Mouse (Mus musculus): ENCODE measurements around the gene Vmn1r33. TPM values are rescaled to one million over a fixed set of nuclear protein-coding genes. Genes with fewer than 3 reads are reported as not detected.
"Not testable (repeated sequence)": the region's sequence is repeated elsewhere in the genome, so short reads cannot be mapped to it uniquely, and the experiment has no call there.

The Vmn1r33 gene
- polyA plus RNA-seq (2015; fragmentation: Nextera tagmentation; extraction: Ambion mirVana): not detected in 2 replicates

DNA sequence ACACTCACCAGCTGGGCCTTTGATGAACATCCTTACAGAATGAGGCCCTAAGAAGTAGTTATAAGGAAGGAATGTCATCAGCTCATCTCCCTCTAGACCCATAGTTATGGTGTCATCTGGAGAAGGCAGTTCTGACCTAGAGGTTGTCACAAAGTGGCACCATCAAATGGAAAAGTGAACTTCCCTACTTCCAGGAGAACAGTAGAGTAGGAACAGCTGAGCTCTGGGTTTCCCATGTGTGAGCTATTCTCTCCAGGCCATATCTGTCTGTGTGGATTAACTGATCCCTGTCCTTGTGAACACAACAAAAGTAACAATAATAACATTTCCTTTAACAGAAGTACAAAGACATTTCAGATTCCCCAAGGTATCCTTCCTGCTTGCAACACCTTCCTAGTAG is at the start of gene Vmn1r33:
TSS of gene Vmn1r33 (minus strand) at position 101 of the 400 bp plus-strand sequence.
- not testable (repeated sequence) for H3K27me3 ChIP-seq; H3K4me2 ChIP-seq; H3K27ac ChIP-seq; H3K4me1 ChIP-seq; ATAC-seq (ENCODE audit: insufficient number of reproducible peaks, insufficient read depth, low FRiP score, low TSS enrichment, low read depth); H3K9me3 ChIP-seq; H3K36me3 ChIP-seq; H3K4me3 ChIP-seq; H3K9ac ChIP-seq

DNA sequence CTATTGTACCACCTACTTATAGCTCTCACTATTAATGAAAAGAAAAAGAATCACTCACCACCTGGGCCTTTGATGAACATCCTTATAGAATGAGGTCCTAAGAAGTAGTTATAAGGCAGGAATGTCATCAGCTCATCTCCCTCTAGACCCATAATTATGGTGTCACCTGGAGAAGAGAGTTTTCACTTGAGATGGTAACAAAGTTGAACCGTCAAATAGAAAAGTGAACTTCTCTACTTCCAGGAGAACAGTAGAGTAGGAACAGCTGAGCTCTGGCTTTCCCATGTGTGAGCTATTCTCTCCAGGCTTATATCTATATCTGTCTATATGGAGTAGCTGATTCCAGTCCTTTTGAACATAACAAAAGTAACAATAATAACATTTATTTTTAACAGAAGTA is 25.7 kb upstream of the Vmn1r33 start, which contains the start of gene Vmn1r34:
TSS of gene Vmn1r34 (minus strand) at position 101 of the 400 bp plus-strand sequence.
- no peak for ATAC-seq (ENCODE audit: insufficient number of reproducible peaks, insufficient read depth, low FRiP score, low TSS enrichment, low read depth)
- WGBS: 81% methylated on average over 1 of the region's 1 CpGs
- Histone ChIP-seq H3K4me1 (no peaks in the 10 kb centered on the region), H3K27ac (no peak within 1 kb of the TSS), H3K9ac (no peak within 1 kb of the TSS), H3K36me3 (no peaks in the 10 kb centered on the region), H3K9me3 (no peaks in the 10 kb centered on the region), H3K4me2 (no peak within 1 kb of the TSS), H3K27me3 (no peaks in the 10 kb centered on the region), H3K4me3 (no peak within 1 kb of the TSS)

DNA sequence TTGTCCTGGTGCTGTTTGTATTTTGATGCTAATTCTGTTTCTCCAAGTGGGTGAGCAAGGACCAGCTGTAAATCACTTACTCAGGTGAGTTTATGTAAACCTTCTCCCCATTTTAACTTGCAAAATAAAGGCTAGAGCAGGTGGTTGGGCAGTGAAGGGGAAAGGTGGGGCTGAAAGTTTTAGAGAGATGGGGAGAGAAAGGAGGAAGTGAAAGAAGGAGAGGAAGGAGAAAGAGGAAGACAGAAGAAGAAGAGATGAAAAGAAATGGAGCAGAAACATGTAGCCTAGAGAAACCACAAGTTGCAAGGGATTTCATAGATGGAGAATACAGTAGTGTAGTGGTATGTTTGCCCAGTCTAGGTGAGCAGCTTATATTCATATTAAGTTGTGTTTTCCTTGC is 22.3 kb downstream of the Vmn1r33 start:
- no peak overlapping the region for H3K27ac ChIP-seq
- no peak overlapping the region for H3K9ac ChIP-seq
- H3K27me3 ChIP-seq: no peaks in the 10 kb centered on the region
- no peak overlapping the region for H3K4me2 ChIP-seq
- H3K4me3 ChIP-seq: no peak overlapping the region
- no peak for ATAC-seq (ENCODE audit: insufficient number of reproducible peaks, insufficient read depth, low FRiP score, low TSS enrichment, low read depth)
- H3K9me3 ChIP-seq: no peaks in the 10 kb centered on the region
- H3K4me1 ChIP-seq: no peaks in the 10 kb centered on the region
- no peaks in the 10 kb centered on the region for H3K36me3 ChIP-seq

Other genes with a start within 250 kb of the Vmn1r33 start
- gene Mad2l1, start 82.9 kb downstream of the Vmn1r33 start, polyA plus RNA-seq (2015; fragmentation: Nextera tagmentation; extraction: Ambion mirVana): 89.8 and 95.6 TPM in 2 replicates
- gene Vmn1r32, start 58.2 kb downstream of the Vmn1r33 start, polyA plus RNA-seq (2015; fragmentation: Nextera tagmentation; extraction: Ambion mirVana): 0.17 TPM in 1 of 2 replicates, not detected in the other
- not detected in 2 replicates for gene Vmn1r34, start 25.6 kb upstream of the Vmn1r33 start, polyA plus RNA-seq (2015; fragmentation: Nextera tagmentation; extraction: Ambion mirVana)
- not detected in 2 replicates for gene Vmn1r35, start 67.6 kb upstream of the Vmn1r33 start, polyA plus RNA-seq (2015; fragmentation: Nextera tagmentation; extraction: Ambion mirVana)
- not detected in 2 replicates for gene Vmn1r36, start 100.9 kb upstream of the Vmn1r33 start, polyA plus RNA-seq (2015; fragmentation: Nextera tagmentation; extraction: Ambion mirVana)
- gene Vmn1r37, start 111.1 kb upstream of the Vmn1r33 start, polyA plus RNA-seq (2015; fragmentation: Nextera tagmentation; extraction: Ambion mirVana): not detected in 2 replicates
- gene Vmn1r38, start 164.3 kb upstream of the Vmn1r33 start, polyA plus RNA-seq (2015; fragmentation: Nextera tagmentation; extraction: Ambion mirVana): not detected in 2 replicates
- gene Vmn1r39, start 192.3 kb upstream of the Vmn1r33 start, polyA plus RNA-seq (2015; fragmentation: Nextera tagmentation; extraction: Ambion mirVana): not detected in 2 replicates